Mouse (Mus musculus): Measurements from ENCODE around the gene Krtap7-1.
A peak's percentile ranks its signal among the peaks of the same experiment; 100 is the strongest.

The Krtap7-1 gene

GRCm38 (mm10) chr16:89508223-89508622, at the start of gene Krtap7-1:
Krtap7-1 (minus strand) TSS chr16:89508323.
- DNase-seq (ENCODE audit: low spot score in 2 of 2), result no peak

GRCm38 (mm10) chr16:89550298-89550697, 42.2 kb upstream of the Krtap7-1 start:
- DNase-seq (ENCODE audit: low spot score in 2 of 2), result no peak

GRCm38 (mm10) chr16:89538031-89538484, 29.9 kb upstream of the Krtap7-1 start:
- no peak for DNase-seq (ENCODE audit: low spot score in 2 of 2)

GRCm38 (mm10) chr16:89537349-89537748, 29.2 kb upstream of the Krtap7-1 start:
- DNase-seq (ENCODE audit: low spot score in 2 of 2), result no peak

- DNase-seq (ENCODE audit: low spot score in 2 of 2), result no peak
These were observed 22.4 kb upstream of the Krtap7-1 start for GRCm38 (mm10) chr16:89530547-89530946.

GRCm38 (mm10) chr16:89529846-89530245, 21.7 kb upstream of the Krtap7-1 start:
- no peak for DNase-seq (ENCODE audit: low spot score in 2 of 2)

- no peak for DNase-seq (ENCODE audit: low spot score in 2 of 2)
These were observed 20.3 kb upstream of the Krtap7-1 start for GRCm38 (mm10) chr16:89528380-89528779.

- no peak for DNase-seq (ENCODE audit: low spot score in 2 of 2)
These were observed 12.9 kb upstream of the Krtap7-1 start for GRCm38 (mm10) chr16:89520996-89521395.

GRCm38 (mm10) chr16:89520555-89520954, 12.4 kb upstream of the Krtap7-1 start:
- no peak for DNase-seq (ENCODE audit: low spot score in 2 of 2)

GRCm38 (mm10) chr16:89520091-89520490, 12.0 kb upstream of the Krtap7-1 start:
- no peak for DNase-seq (ENCODE audit: low spot score in 2 of 2)

GRCm38 (mm10) chr16:89517635-89518034, 9.5 kb upstream of the Krtap7-1 start:
- DNase-seq (ENCODE audit: low spot score in 2 of 2), result peak in 1 of 2 experiments; percentile 42

GRCm38 (mm10) chr16:89513431-89513830, 5.3 kb upstream of the Krtap7-1 start:
- no peak for DNase-seq (ENCODE audit: low spot score in 2 of 2)

GRCm38 (mm10) chr16:89503571-89503970, 4.6 kb downstream of the Krtap7-1 start:
- DNase-seq (ENCODE audit: low spot score in 2 of 2), result no peak

GRCm38 (mm10) chr16:89501870-89502269, 6.3 kb downstream of the Krtap7-1 start:
- no peak for DNase-seq (ENCODE audit: low spot score in 2 of 2)

GRCm38 (mm10) chr16:89497002-89497401, 11.1 kb downstream of the Krtap7-1 start:
- DNase-seq (ENCODE audit: low spot score in 2 of 2), result no peak

- DNase-seq (ENCODE audit: low spot score in 2 of 2), result no peak
These were observed 12.5 kb downstream of the Krtap7-1 start for GRCm38 (mm10) chr16:89495394-89496153.

GRCm38 (mm10) chr16:89487852-89488251, 20.3 kb downstream of the Krtap7-1 start, which contains the start of gene Krtap8-1:
Krtap8-1 (minus strand) TSS chr16:89487952.
- no peak for DNase-seq (ENCODE audit: low spot score in 2 of 2)

- no peak for DNase-seq (ENCODE audit: low spot score in 2 of 2)
These were observed 30.3 kb downstream of the Krtap7-1 start for GRCm38 (mm10) chr16:89477679-89478314.

GRCm38 (mm10) chr16:89461189-89461588, 46.9 kb downstream of the Krtap7-1 start:
- DNase-seq (ENCODE audit: low spot score in 2 of 2), result no peak
